Mouse (Mus musculus) hindlimb bud, embryonic 11.5 days (tissue): ENCODE measurements around the gene Zmiz1.

Source experiments
- DNase-seq: peaks from one replicate; pipeline ENCODE4 v3.0.0-alpha.2; 2012; ENCODE audit warnings: low read depth, low spot score; ENCODE audit errors: extremely low spot score

Gene Zmiz1

GRCm38 (mm10) chr14:25633539-25634300, 174.7 kb downstream of the Zmiz1 start:
- DNase-seq = no peak

GRCm38 (mm10) chr14:25634328-25634727, 175.3 kb downstream of the Zmiz1 start:
- no peak for DNase-seq

- DNase-seq = no peak
Measured at GRCm38 (mm10) chr14:25635746-25636145, 176.8 kb downstream of the Zmiz1 start.

GRCm38 (mm10) chr14:25636297-25636696, 177.3 kb downstream of the Zmiz1 start:
- DNase-seq = no peak

- no peak for DNase-seq
Measured at GRCm38 (mm10) chr14:25639120-25639758, 180.3 kb downstream of the Zmiz1 start.

GRCm38 (mm10) chr14:25639979-25640378, 181.0 kb downstream of the Zmiz1 start:
- DNase-seq = no peak

- no peak for DNase-seq
Measured at GRCm38 (mm10) chr14:25640421-25641056, 181.6 kb downstream of the Zmiz1 start.

GRCm38 (mm10) chr14:25641067-25641466, 182.1 kb downstream of the Zmiz1 start:
- DNase-seq = no peak

- DNase-seq = no peak
Measured at GRCm38 (mm10) chr14:25645717-25646116, 186.7 kb downstream of the Zmiz1 start.

- peak; percentile 50 for DNase-seq
Measured at GRCm38 (mm10) chr14:25646161-25646621, 187.2 kb downstream of the Zmiz1 start.

GRCm38 (mm10) chr14:25651131-25651530, 192.1 kb downstream of the Zmiz1 start:
- no peak for DNase-seq

GRCm38 (mm10) chr14:25651905-25652304, 192.9 kb downstream of the Zmiz1 start:
- no peak for DNase-seq

- no peak for DNase-seq
Measured at GRCm38 (mm10) chr14:25654401-25655197, 195.6 kb downstream of the Zmiz1 start.

GRCm38 (mm10) chr14:25660661-25661060, 201.7 kb downstream of the Zmiz1 start:
- no peak for DNase-seq

- DNase-seq = no peak
Measured at GRCm38 (mm10) chr14:25661185-25661920, 202.4 kb downstream of the Zmiz1 start.

- no peak for DNase-seq
Measured at GRCm38 (mm10) chr14:25663649-25664309, 204.8 kb downstream of the Zmiz1 start.

- DNase-seq = no peak
Measured at GRCm38 (mm10) chr14:25664310-25664695, 205.3 kb downstream of the Zmiz1 start.

- no peak for DNase-seq
Measured at GRCm38 (mm10) chr14:25665314-25665970, 206.5 kb downstream of the Zmiz1 start.

- no peak for DNase-seq
Measured at GRCm38 (mm10) chr14:25666668-25667376, 207.8 kb downstream of the Zmiz1 start.
